Mouse (Mus musculus) ES-E14 (cell line): ENCODE results near the gene Gm3854. TPM values are rescaled to one million over a fixed set of nuclear protein-coding genes. Genes with fewer than 3 reads are reported as not detected.
A peak's percentile ranks its signal among the peaks of the same experiment; 100 is the strongest.

Source experiments
- DNase-seq: peaks from one replicate; pipeline ENCODE4 v3.0.0-alpha.2; 2013; ENCODE audit warnings: low read depth, low spot score
- H3K27ac ChIP-seq: 2 replicates; pipeline ENCODE4 v1.5.1; 2012; ENCODE audit warnings: low read depth, mild to moderate bottlenecking, low read length, moderate library complexity, mixed read lengths; ENCODE audit not compliant: poor library complexity, insufficient read depth, severe bottlenecking
- H3K36me3 ChIP-seq: 2 replicates; pipeline ENCODE4 v1.6.1; 2012; ENCODE audit warnings: mild to moderate bottlenecking, low read length, moderate library complexity, mixed read lengths; ENCODE audit not compliant: control insufficient read depth, poor library complexity, insufficient read depth, severe bottlenecking
- H3K4me1 ChIP-seq, 2 experiments: fragments of 150-350 bp in 1 of 2; sonication (generic) in 1 of 2; 2 replicates each; pipeline ENCODE4 v1.6.1; 2012; ENCODE audit warnings: low read length in 2 of 2, mild to moderate bottlenecking in 1 of 2, mixed read lengths in 1 of 2; ENCODE audit not compliant: control insufficient read depth in 2 of 2, insufficient read depth in 2 of 2, poor library complexity in 1 of 2
- H3K4me3 ChIP-seq, 2 experiments: fragments of 150-350 bp in 1 of 2; sonication (generic) in 1 of 2; 2 replicates each; pipeline ENCODE4 v1.5.1; 2012; ENCODE audit warnings: low read length in 2 of 2, low read depth in 1 of 2, mild to moderate bottlenecking in 1 of 2, mixed read lengths in 1 of 2; ENCODE audit not compliant: insufficient read depth in 1 of 2, poor library complexity in 1 of 2, severe bottlenecking in 1 of 2
- H3K9ac ChIP-seq: 2 replicates; pipeline ENCODE4 v1.6.1; 2012; ENCODE audit warnings: low read depth, mild to moderate bottlenecking, low read length, mixed read lengths; ENCODE audit not compliant: poor library complexity, insufficient read depth, severe bottlenecking
- H3K9me3 ChIP-seq: fragments of 150-350 bp; sonication (generic); 2 replicates; pipeline ENCODE4 v1.6.1; 2012; ENCODE audit warnings: low read depth, mild to moderate bottlenecking, low read length; ENCODE audit not compliant: control insufficient read depth, insufficient read depth
- CHD2 ChIP-seq: IDR thresholded peaks from 2 replicates; pipeline ENCODE4 v1.6.1; 2014; ENCODE audit warnings: mild to moderate bottlenecking, low read depth, low read length, inconsistent platforms
- HCFC1 ChIP-seq: IDR thresholded peaks from 2 replicates; pipeline ENCODE4 v1.6.1; 2012; ENCODE audit warnings: low read length, inconsistent platforms, borderline replicate concordance; ENCODE audit not compliant: insufficient read depth
- MAFK ChIP-seq: IDR thresholded peaks from 2 replicates; pipeline ENCODE4 v1.6.1; 2014; ENCODE audit warnings: mild to moderate bottlenecking, low read depth, low read length, inconsistent platforms; ENCODE audit not compliant: insufficient read depth
- ZC3H11A ChIP-seq: IDR thresholded peaks from 2 replicates; pipeline ENCODE4 v1.6.1; 2012; ENCODE audit warnings: low read depth, mild to moderate bottlenecking, inconsistent platforms, low read length, borderline replicate concordance
- ZNF384 ChIP-seq: IDR thresholded peaks from 2 replicates; pipeline ENCODE4 v1.6.1; 2012; ENCODE audit warnings: low read depth, low read length, inconsistent platforms
- in situ Hi-C, 2 experiments: fragments of 600-800 bp; cut with MboI; formaldehyde crosslinking; loops; one replicate each; pipeline ENCODE4 v1.15.1; 2025; ENCODE audit warnings: low sequenced_read_pairs in 2 of 2, inconsistent platforms in 1 of 2; ENCODE audit not compliant: unreplicated experiment in 2 of 2
- total RNA-seq: library from RNA; depleted of rRNA; stranded (reverse); fragments of 300-350 nt; gene quantifications from 2 replicates; pipeline ENCODE4 v1.2.3, GENCODE M21; 2012

Gene Gm3854
- total RNA-seq, 1 experiment = 2.9 TPM

- TF ChIP-seq ZNF384 (no peak), HCFC1 (no peak), CHD2 (no peak), MAFK (no peak), ZC3H11A (no peak)
- Histone ChIP-seq H3K9ac (no peak overlapping the region), H3K36me3 (no peaks in the 10 kb centered on the region), H3K4me1 (peaks cover 2 to 4% of the 10 kb centered on the region in 2 experiments; a peak in 2 of 4 replicates), H3K4me3 (no peak overlapping the region), H3K27ac (no peak overlapping the region), H3K9me3 (no peaks in the 10 kb centered on the region)
- in situ Hi-C loops = no loop called here
- no peak for DNase-seq
These were observed 17.0 kb downstream of the Gm3854 start for GRCm38 (mm10) chr7:6360477-6361060.

- no peak for DNase-seq
- H3K9ac ChIP-seq = peak overlapping the region; percentile 58; the same call in 1 of the 2 replicates
- in situ Hi-C loops = no loop called here
- H3K36me3 ChIP-seq = no peaks in the 10 kb centered on the region
- H3K4me1 ChIP-seq = peaks cover 2 to 6% of the 10 kb centered on the region in 2 experiments; a peak in 2 of 4 replicates
- H3K9me3 ChIP-seq = no peaks in the 10 kb centered on the region
- TF ChIP-seq ZC3H11A = no peak
- TF ChIP-seq ZNF384 = no peak
- TF ChIP-seq HCFC1 = no peak
- TF ChIP-seq CHD2 = no peak
- no peak for TF ChIP-seq MAFK
- peak overlapping the region; percentile 66 to 84 for H3K4me3 ChIP-seq
- no peak overlapping the region for H3K27ac ChIP-seq
These were observed 18.2 kb downstream of the Gm3854 start for GRCm38 (mm10) chr7:6361756-6362155.

- peak overlapping the region; percentile 68; the same call in 1 of the 2 replicates for H3K27ac ChIP-seq
- H3K36me3 ChIP-seq = no peaks in the 10 kb centered on the region
- peak overlapping the region; percentile 83 to 100 for H3K4me3 ChIP-seq
- H3K4me1 ChIP-seq = peaks cover 2 to 6% of the 10 kb centered on the region in 2 experiments; a peak in 2 of 4 replicates
- DNase-seq = peak; percentile 99
- no peaks in the 10 kb centered on the region for H3K9me3 ChIP-seq
- in situ Hi-C loops = no loop called here
- H3K9ac ChIP-seq = peak overlapping the region; percentile 58
- no peak for TF ChIP-seq ZNF384
- TF ChIP-seq MAFK = no peak
- no peak for TF ChIP-seq CHD2
These were observed 18.9 kb downstream of the Gm3854 start for GRCm38 (mm10) chr7:6362268-6363046.

GRCm38 (mm10) chr7:6363047-6363488 is 19.5 kb downstream of the Gm3854 start, which contains the start of gene Zfp78:
Gene Zfp78, plus strand, starts transcription at chr7:6363280.
- H3K36me3 ChIP-seq = no peaks in the 10 kb centered on the region
- H3K9me3 ChIP-seq = no peaks in the 10 kb centered on the region
- peaks cover 2 to 6% of the 10 kb centered on the region in 2 experiments; a peak in 2 of 4 replicates for H3K4me1 ChIP-seq
- peak within 1 kb of the TSS; percentile 88 for H3K9ac ChIP-seq
- peak within 1 kb of the TSS; percentile 68 for H3K27ac ChIP-seq
- in situ Hi-C loops = no loop called here
- H3K4me3 ChIP-seq = peak within 1 kb of the TSS; percentile 83 to 100
- TF ChIP-seq ZC3H11A = no peak
- no peak for TF ChIP-seq CHD2
- TF ChIP-seq HCFC1 = peak; percentile 46; the same call in 1 of the 2 replicates
- DNase-seq = no peak
